Mouse (Mus musculus) stomach, embryonic 14.5 days (tissue): ENCODE measurements around the gene Serpinb6b. TPM values are rescaled to one million over a fixed set of nuclear protein-coding genes. Genes with fewer than 3 reads are reported as not detected.
A peak's percentile ranks its signal among the peaks of the same experiment; 100 is the strongest.
"Not testable (repeated sequence)": the region's sequence is repeated elsewhere in the genome, so short reads cannot be mapped to it uniquely, and the experiment has no call there.

Source experiments
- ATAC-seq: fragments of 200-750 bp; cut with Nextera tagmentation; 2 replicates; pipeline ENCODE4 v1.8.0; 2017; ENCODE audit warnings: low read depth, moderate TSS enrichment; ENCODE audit not compliant: insufficient number of reproducible peaks, insufficient read depth, low FRiP score
- H3K27ac ChIP-seq: fragments of 300-500 bp; sonication (generic); 2 replicates; pipeline ENCODE4 v1.5.1; 2014; ENCODE audit warnings: mild to moderate bottlenecking, low read length, moderate library complexity, mixed read lengths
- H3K27me3 ChIP-seq: fragments of 300-500 bp; sonication (generic); 2 replicates; pipeline ENCODE4 v1.6.1; 2014; ENCODE audit warnings: low read length, control low read depth, mixed read lengths; ENCODE audit not compliant: control insufficient read depth, insufficient read depth
- H3K36me3 ChIP-seq: fragments of 300-500 bp; sonication (generic); 2 replicates; pipeline ENCODE4 v1.6.1; 2014; ENCODE audit warnings: mild to moderate bottlenecking, control low read depth, low read length, moderate library complexity, mixed read lengths; ENCODE audit not compliant: control insufficient read depth, insufficient read depth
- H3K4me1 ChIP-seq: fragments of 300-500 bp; sonication (generic); 2 replicates; pipeline ENCODE4 v1.6.1; 2014; ENCODE audit warnings: low read length, control low read depth, mixed read lengths; ENCODE audit not compliant: control insufficient read depth, insufficient read depth
- H3K4me2 ChIP-seq: fragments of 300-500 bp; sonication (generic); replicated peaks from 2 replicates; pipeline ENCODE4 v1.6.1; 2014; ENCODE audit warnings: low read depth, low read length, control low read depth
- H3K4me3 ChIP-seq: fragments of 300-500 bp; sonication (generic); 2 replicates; pipeline ENCODE4 v1.5.1; 2014; ENCODE audit warnings: low read depth, low read length, control low read depth
- H3K9ac ChIP-seq: fragments of 300-500 bp; sonication (generic); replicated peaks from 2 replicates; pipeline ENCODE4 v1.6.1; 2014; ENCODE audit warnings: low read depth, mild to moderate bottlenecking, control low read depth, low read length, moderate library complexity, mixed read lengths
- H3K9me3 ChIP-seq: fragments of 300-500 bp; sonication (generic); 2 replicates; pipeline ENCODE4 v1.6.1; 2016; ENCODE audit warnings: low read depth, low read length, control low read depth; ENCODE audit not compliant: control insufficient read depth
- WGBS: fragments of 180-500 bp; shearing (Covaris S2); extraction: QIAGEN DNeasy Blood & Tissue Kit; methylation state at CpG from one replicate; pipeline ENCODE4 v1.1.7; 2014; 5-methylcytosine and 5-hydroxymethylcytosine counted together
- polyA plus RNA-seq: library from polyadenylated mRNA; unstranded; fragments of >200 nt; fragmentation: Nextera tagmentation; extraction: Ambion mirVana; gene quantifications from 2 replicates; pipeline ENCODE4 v1.2.1, GENCODE M21; 2014

Serpinb6b gene
- polyA plus RNA-seq = 2.6 and 2.8 TPM in 2 replicates

GRCm38 (mm10) chr13:32964989-32965811 is at the start of gene Serpinb6b:
Gene Serpinb6b (plus strand): TSS chr13:32965209.
- H3K4me2 ChIP-seq = peak within 1 kb of the TSS; percentile 39
- ATAC-seq = peak; percentile 28; the same call in 1 of the 2 replicates
- no peaks in the 10 kb centered on the region for H3K9me3 ChIP-seq
- peak within 1 kb of the TSS; percentile 25 for H3K4me3 ChIP-seq
- no peaks in the 10 kb centered on the region for H3K36me3 ChIP-seq
- H3K9ac ChIP-seq = no peak within 1 kb of the TSS; the same call in 1 of the 2 replicates
- 39% methylated on average over 16 of the region's 16 CpGs for WGBS
- H3K4me1 ChIP-seq = peaks cover 4% of the 10 kb centered on the region; the same call in 1 of the 2 replicates
- H3K27me3 ChIP-seq = no peaks in the 10 kb centered on the region
- no peak within 1 kb of the TSS for H3K27ac ChIP-seq

GRCm38 (mm10) chr13:32922622-32923021 is 42.4 kb upstream of the Serpinb6b start:
- no peaks in the 10 kb centered on the region for H3K36me3 ChIP-seq
- no peak for ATAC-seq
- no peak overlapping the region for H3K4me3 ChIP-seq
- H3K27ac ChIP-seq = no peak overlapping the region
- no peaks in the 10 kb centered on the region for H3K27me3 ChIP-seq
- no peak overlapping the region for H3K9ac ChIP-seq
- H3K4me2 ChIP-seq = no peak overlapping the region
- H3K9me3 ChIP-seq = no peaks in the 10 kb centered on the region
- H3K4me1 ChIP-seq = no peaks in the 10 kb centered on the region

GRCm38 (mm10) chr13:32924578-32925360 is 40.2 kb upstream of the Serpinb6b start:
- H3K4me1 ChIP-seq = no peaks in the 10 kb centered on the region
- no peak overlapping the region for H3K4me2 ChIP-seq
- peak overlapping the region; percentile 15; the same call in 1 of the 2 replicates for H3K27ac ChIP-seq
- no peaks in the 10 kb centered on the region for H3K27me3 ChIP-seq
- peak; percentile 91 for ATAC-seq
- no peaks in the 10 kb centered on the region for H3K9me3 ChIP-seq
- WGBS = 33% methylated on average over 7 of the region's 7 CpGs
- no peak overlapping the region for H3K4me3 ChIP-seq
- no peak overlapping the region for H3K9ac ChIP-seq
- no peaks in the 10 kb centered on the region for H3K36me3 ChIP-seq

GRCm38 (mm10) chr13:32926661-32927060 is 38.3 kb upstream of the Serpinb6b start:
- ATAC-seq = no peak
- H3K4me3 ChIP-seq = no peak overlapping the region
- WGBS = 68% methylated on average over 2 of the region's 2 CpGs
- no peak overlapping the region for H3K9ac ChIP-seq
- no peak overlapping the region for H3K4me2 ChIP-seq
- H3K36me3 ChIP-seq = no peaks in the 10 kb centered on the region
- H3K4me1 ChIP-seq = no peaks in the 10 kb centered on the region
- no peaks in the 10 kb centered on the region for H3K9me3 ChIP-seq
- no peaks in the 10 kb centered on the region for H3K27me3 ChIP-seq
- no peak overlapping the region for H3K27ac ChIP-seq

- H3K36me3 ChIP-seq = no peaks in the 10 kb centered on the region
- no peak overlapping the region for H3K27ac ChIP-seq
- no peak for ATAC-seq
- no peak overlapping the region for H3K4me3 ChIP-seq
- no peaks in the 10 kb centered on the region for H3K4me1 ChIP-seq
- no peaks in the 10 kb centered on the region for H3K9me3 ChIP-seq
- WGBS = 68% methylated on average over 1 of the region's 1 CpGs
- H3K27me3 ChIP-seq = no peaks in the 10 kb centered on the region
- no peak overlapping the region for H3K4me2 ChIP-seq
- no peak overlapping the region for H3K9ac ChIP-seq
Observed at GRCm38 (mm10) chr13:32927241-32927640, 37.8 kb upstream of the Serpinb6b start.

GRCm38 (mm10) chr13:32929107-32929750 is 35.8 kb upstream of the Serpinb6b start:
- WGBS = 53% methylated on average over 2 of the region's 2 CpGs
- Histone ChIP-seq H3K9ac (no peak overlapping the region), H3K36me3 (no peaks in the 10 kb centered on the region), H3K27me3 (no peaks in the 10 kb centered on the region), H3K4me1 (no peaks in the 10 kb centered on the region), H3K27ac (0 out of 2 replicates have a peak overlapping the region, but pooled peaks have one; percentile 0), H3K9me3 (no peaks in the 10 kb centered on the region), H3K4me3 (no peak overlapping the region), H3K4me2 (no peak overlapping the region)
- peak; percentile 38; the same call in 1 of the 2 replicates for ATAC-seq

GRCm38 (mm10) chr13:32934706-32935381 is 30.2 kb upstream of the Serpinb6b start:
- Histone ChIP-seq H3K36me3 (no peaks in the 10 kb centered on the region), H3K27me3 (no peaks in the 10 kb centered on the region), H3K4me1 (no peaks in the 10 kb centered on the region), H3K27ac (no peak overlapping the region), H3K4me2 (no peak overlapping the region), H3K4me3 (no peak overlapping the region), H3K9ac (no peak overlapping the region), H3K9me3 (no peaks in the 10 kb centered on the region)
- ATAC-seq = no peak
- 11% methylated on average over 1 of the region's 1 CpGs for WGBS

- H3K4me3 ChIP-seq, H3K36me3 ChIP-seq, H3K9ac ChIP-seq, H3K4me2 ChIP-seq, H3K27me3 ChIP-seq, H3K27ac ChIP-seq, ATAC-seq, H3K4me1 ChIP-seq, H3K9me3 ChIP-seq: not testable (repeated sequence)
- WGBS = 83% methylated on average over 4 of the region's 4 CpGs
Observed at GRCm38 (mm10) chr13:32938275-32938674, 26.7 kb upstream of the Serpinb6b start.
